Mouse (Mus musculus) cerebellum, adult 2 months (tissue): ENCODE data around the gene 4931409K22Rik. TPM values are rescaled to one million over a fixed set of nuclear protein-coding genes. Genes with fewer than 3 reads are reported as not detected.

Source experiments
- DNase-seq, 2 experiments: peaks; one replicate each; pipeline ENCODE4 v3.0.0; 2021
- H3K27ac ChIP-seq: fragments of 200-500 bp; 2 replicates; pipeline ENCODE4 v1.5.1; 2012; ENCODE audit warnings: low read length, control low read depth, inconsistent platforms; ENCODE audit not compliant: insufficient read depth
- H3K27me3 ChIP-seq: fragments of 200-500 bp; 2 replicates; pipeline ENCODE4 v1.6.1; 2012; ENCODE audit warnings: inconsistent platforms, mild to moderate bottlenecking, low read length, moderate library complexity; ENCODE audit not compliant: control insufficient read depth, insufficient read depth
- H3K4me1 ChIP-seq: fragments of 200-500 bp; 2 replicates; pipeline ENCODE4 v1.6.1; 2011; ENCODE audit warnings: low read length; ENCODE audit not compliant: control insufficient read depth, insufficient read depth
- H3K4me3 ChIP-seq: fragments of 200-500 bp; replicated peaks from 2 replicates; pipeline ENCODE3; 2011; ENCODE audit warnings: mild to moderate bottlenecking, low read depth, low read length, control low read depth; ENCODE audit not compliant: insufficient read depth
- CTCF ChIP-seq: fragments of 200-500 bp; IDR thresholded peaks from 2 replicates; pipeline ENCODE4 v1.5.1; 2011; ENCODE audit warnings: low read depth, mild to moderate bottlenecking, control low read depth, low read length, moderate library complexity, borderline replicate concordance; ENCODE audit not compliant: insufficient read depth
- POLR2A ChIP-seq: fragments of 200-500 bp; IDR thresholded peaks from 2 replicates; pipeline ENCODE4 v1.6.1; 2011; ENCODE audit warnings: low read length, control low read depth, borderline replicate concordance; ENCODE audit not compliant: insufficient read depth
- WGBS: fragments of 180-500 bp; shearing (Covaris S2); methylation state at CpG from one replicate; pipeline ENCODE4 v1.1.7; 2018; 5-methylcytosine and 5-hydroxymethylcytosine counted together
- polyA plus RNA-seq: library from polyadenylated mRNA; depleted of rRNA; stranded (reverse); fragments of >200 nt; gene quantifications from 2 replicates; pipeline ENCODE4 v1.2.3, GENCODE M21; 2012

4931409K22Rik gene
- polyA plus RNA-seq, 1 experiment: not detected

DNA sequence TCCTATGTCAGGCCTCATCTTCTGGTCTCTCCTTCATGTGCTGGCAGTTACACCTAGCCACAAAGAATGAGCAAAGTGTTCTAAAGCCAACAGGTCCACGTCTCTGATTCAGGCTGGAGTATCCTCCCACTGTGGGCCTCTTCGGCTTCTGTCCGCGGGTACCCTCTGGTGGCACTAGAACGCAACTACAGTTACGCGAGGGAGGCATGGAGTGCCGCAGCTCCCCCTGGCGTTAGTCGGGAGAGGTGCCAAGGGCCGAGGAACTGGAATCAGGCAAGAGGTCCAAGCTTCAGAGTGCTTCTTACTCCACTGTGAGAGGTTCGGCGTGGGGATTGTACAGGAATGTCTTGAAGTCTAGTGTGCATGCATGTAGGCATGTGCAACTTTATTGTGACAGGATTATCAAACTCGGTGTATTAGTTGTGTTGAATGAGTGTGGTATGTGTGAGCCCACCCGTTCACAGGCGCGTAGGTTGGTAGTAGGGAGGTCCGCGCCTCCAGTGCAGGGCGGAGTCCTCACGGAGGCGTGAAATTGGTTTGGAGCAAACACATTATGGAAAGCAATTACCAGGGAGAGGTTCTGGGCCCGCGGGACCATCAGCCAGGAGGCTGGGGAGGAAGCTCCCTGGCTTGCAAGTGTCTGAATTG is 26.4 kb downstream of the 4931409K22Rik start:
- 14% methylated on average over 24 of the region's 24 CpGs for WGBS
- H3K27ac ChIP-seq: no peak overlapping the region
- TF ChIP-seq POLR2A (no peak), CTCF (peak; percentile 100)

DNA sequence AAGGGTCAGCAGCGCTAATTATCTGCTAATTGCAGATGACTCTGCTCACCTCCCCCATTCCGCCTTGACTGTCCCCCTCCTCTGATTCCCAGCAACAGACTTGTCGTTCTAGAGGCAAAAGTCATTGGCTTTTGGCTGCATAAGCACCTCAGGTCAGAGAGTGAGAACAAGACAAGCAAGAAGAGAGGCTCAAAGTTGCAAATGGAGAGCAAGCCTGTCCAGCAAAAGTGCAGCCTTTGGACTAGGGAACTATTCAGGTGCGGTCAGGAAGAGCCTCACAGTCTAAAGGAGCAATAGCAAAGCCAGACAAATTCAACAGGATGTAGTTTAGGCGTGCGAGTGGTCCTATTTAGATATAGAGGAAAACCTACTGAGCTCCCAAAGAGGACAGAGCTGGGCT is 28.8 kb downstream of the 4931409K22Rik start:
- TF ChIP-seq CTCF: no peak
- no peak for TF ChIP-seq POLR2A
- H3K4me3 ChIP-seq: no peak overlapping the region
- peaks cover 7% of the 10 kb centered on the region; the same call in 1 of the 2 replicates for H3K27me3 ChIP-seq
- no peaks in the 10 kb centered on the region for H3K4me1 ChIP-seq
- 56% methylated on average over 6 of the region's 6 CpGs for WGBS
- no peak for DNase-seq
- H3K27ac ChIP-seq: no peak overlapping the region

More for the DNA sequence above, 26.4 kb downstream of the 4931409K22Rik start:
- Histone ChIP-seq H3K4me3 (no peak overlapping the region), H3K4me1 (no peaks in the 10 kb centered on the region), H3K27me3 (peaks cover 7% of the 10 kb centered on the region; the same call in 1 of the 2 replicates)
- peak; percentile 86 to 95 for DNase-seq

- Histone ChIP-seq H3K27me3 (peaks cover 7% of the 10 kb centered on the region; the same call in 1 of the 2 replicates), H3K4me3 (no peak within 1 kb of the TSS)
- 1% methylated on average over 49 of the region's 49 CpGs for WGBS
These were observed 29.7 kb downstream of the 4931409K22Rik start, which contains the start of gene Gbx1 for GRCm38 (mm10) chr5:24526889-24527230. Gene Gbx1 (minus strand): TSS chr5:24527202.

DNA sequence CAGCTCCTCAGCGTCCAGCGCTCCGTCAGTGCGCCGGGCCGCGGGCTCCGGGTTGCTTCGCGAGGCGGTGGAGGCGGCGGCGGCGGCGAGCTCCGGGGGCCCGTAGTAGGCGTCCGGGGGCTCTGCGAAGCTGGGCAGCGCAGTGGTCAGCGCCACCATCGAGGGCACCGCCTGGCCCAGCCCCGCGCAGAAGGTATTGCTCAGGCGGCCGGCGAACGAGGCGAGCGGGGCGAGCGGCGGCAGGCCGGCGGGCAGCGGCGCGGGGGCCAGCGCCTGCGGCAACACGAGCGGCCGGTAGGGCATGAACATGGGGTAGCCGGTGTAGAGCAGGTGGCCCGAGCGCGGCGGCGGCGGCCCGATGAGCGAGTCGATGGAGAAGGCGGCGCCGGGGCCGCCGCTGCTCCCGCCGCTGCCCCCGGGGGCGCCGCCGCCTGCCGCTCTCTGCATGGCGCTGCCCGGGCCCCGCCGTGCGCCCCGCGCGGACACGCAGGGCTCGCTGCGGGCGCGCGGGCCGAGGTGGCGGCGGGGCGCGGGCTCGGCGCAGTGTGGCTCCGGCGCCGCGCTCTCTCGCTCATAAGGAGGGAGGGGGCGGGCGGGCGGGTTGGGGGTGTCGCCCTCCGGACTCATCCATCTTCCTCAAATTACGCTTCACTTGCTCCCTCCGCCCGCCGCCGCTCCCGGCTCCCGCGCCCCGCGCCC is 30.3 kb downstream of the 4931409K22Rik start:
- H3K4me3 ChIP-seq: no peak overlapping the region
- H3K27ac ChIP-seq: no peak overlapping the region
- no peaks in the 10 kb centered on the region for H3K4me1 ChIP-seq
- H3K27me3 ChIP-seq: peaks cover 8% of the 10 kb centered on the region; the same call in 1 of the 2 replicates
- no peak for DNase-seq
- 4% methylated on average over 95 of the region's 109 CpGs for WGBS
- TF ChIP-seq CTCF (no peak), POLR2A (no peak)

More at GRCm38 (mm10) chr5:24526889-24527230, 29.7 kb downstream of the 4931409K22Rik start, which contains the start of gene Gbx1:
- no peak within 1 kb of the TSS for H3K27ac ChIP-seq
- H3K4me1 ChIP-seq: no peaks in the 10 kb centered on the region
- TF ChIP-seq POLR2A (no peak), CTCF (no peak)
- DNase-seq: no peak

- H3K27me3 ChIP-seq: peaks cover 8% of the 10 kb centered on the region; the same call in 1 of the 2 replicates
- no peak overlapping the region for H3K4me3 ChIP-seq
- 7% methylated on average over 34 of the region's 34 CpGs for WGBS
- TF ChIP-seq CTCF: no peak
- no peak for TF ChIP-seq POLR2A
- H3K4me1 ChIP-seq: no peaks in the 10 kb centered on the region
- H3K27ac ChIP-seq: no peak overlapping the region
- no peak for DNase-seq
These were observed 31.0 kb downstream of the 4931409K22Rik start for GRCm38 (mm10) chr5:24525360-24526189.

- TF ChIP-seq CTCF (no peak), POLR2A (no peak)
- no peak for DNase-seq
- 29% methylated on average over 4 of the region's 4 CpGs for WGBS
- Histone ChIP-seq H3K4me3 (no peak overlapping the region), H3K4me1 (no peaks in the 10 kb centered on the region), H3K27me3 (peaks cover 8% of the 10 kb centered on the region; the same call in 1 of the 2 replicates), H3K27ac (no peak overlapping the region)
These were observed 32.1 kb downstream of the 4931409K22Rik start for GRCm38 (mm10) chr5:24524522-24524921.

GRCm38 (mm10) chr5:24523806-24524205 is 32.8 kb downstream of the 4931409K22Rik start:
- H3K27me3 ChIP-seq: peaks cover 8% of the 10 kb centered on the region; the same call in 1 of the 2 replicates
- DNase-seq: no peak
- 49% methylated on average over 8 of the region's 8 CpGs for WGBS
- no peaks in the 10 kb centered on the region for H3K4me1 ChIP-seq
- H3K27ac ChIP-seq: no peak overlapping the region
- TF ChIP-seq POLR2A (no peak), CTCF (no peak)
- H3K4me3 ChIP-seq: no peak overlapping the region
